8 mouse cellular contexts compared by ENCODE assay signal in the genomic region with DNA sequence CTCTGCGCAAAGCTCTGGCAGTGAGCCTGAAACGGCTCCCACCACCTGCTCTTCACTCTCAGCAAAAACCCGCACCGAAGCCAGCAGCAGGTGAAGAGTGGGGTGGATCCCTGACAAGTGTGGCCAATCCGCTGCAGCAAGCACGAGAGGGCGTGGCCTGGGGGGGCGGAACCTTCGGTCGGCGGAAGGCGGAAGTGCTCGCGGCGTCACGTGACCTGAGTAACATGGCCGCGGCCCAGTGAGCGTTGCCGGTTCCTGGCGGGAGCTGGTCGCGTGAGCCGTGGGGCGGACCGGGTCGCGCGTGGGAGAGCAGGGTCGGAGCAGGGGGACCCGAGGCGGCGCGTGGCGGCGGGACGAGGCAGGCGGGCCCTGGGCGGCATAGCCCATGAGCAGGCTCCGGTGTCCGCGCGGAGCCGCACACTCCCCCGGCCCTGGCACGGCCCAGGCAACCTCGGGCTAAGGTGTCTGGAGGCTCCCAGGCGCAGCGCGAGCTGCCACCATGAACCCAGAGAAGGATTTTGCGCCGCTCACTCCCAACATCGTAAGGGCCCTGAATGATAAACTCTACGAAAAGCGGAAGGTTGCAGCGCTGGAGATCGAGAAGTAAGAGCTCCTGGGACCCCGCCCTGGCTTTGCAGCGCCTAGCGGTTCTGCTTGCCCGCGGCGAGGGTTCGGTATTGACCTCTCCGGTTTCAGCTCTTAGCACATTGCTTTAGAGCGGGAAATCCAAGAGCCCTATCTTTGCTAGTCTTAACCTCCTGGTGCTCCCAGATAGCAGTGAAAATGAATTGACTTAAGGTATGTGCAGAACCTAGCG. TPM values are rescaled to one million over a fixed set of nuclear protein-coding genes. Genes with fewer than 3 reads are reported as not detected.
DNase-seq lines count a peak whose midpoint lies in the region; ATAC-seq and TF ChIP-seq lines count a peak whose summit lies in the region.

A gene (plus strand): TSS at position 195 of the 817 bp plus-strand sequence.

- no peak for TF ChIP-seq CTCF in kidney, adult 2 months (conservative IDR thresholded peaks at IDR 0.05; ENCODE audit: insufficient read depth, insufficient read length, low read depth, low read length)
- no peak for TF ChIP-seq CTCF in spleen, adult 2 months (IDR thresholded peaks at IDR 0.05; ENCODE audit: extremely low read depth, insufficient read depth, insufficient read length, insufficient replicate concordance)

- peaks cover 21% of the 10 kb centered on the region for H3K4me1 ChIP-seq in embryonic facial prominence, embryonic 13.5 days
- peaks cover 4% of the 10 kb centered on the region; the same call in 1 of the 2 replicates for H3K4me1 ChIP-seq in kidney, adult 2 months (ENCODE audit: control insufficient read depth, insufficient read depth, low read length)
- H3K4me1 ChIP-seq in limb, embryonic 12.5 days (replicated peaks) = peaks cover 17% of the 10 kb centered on the region
- H3K4me1 ChIP-seq in midbrain, embryonic 15.5 days = peaks cover 23% of the 10 kb centered on the region
- peaks cover 3% of the 10 kb centered on the region; the same call in 1 of the 2 replicates for H3K4me1 ChIP-seq in spleen, adult 2 months (ENCODE audit: control insufficient read depth, insufficient read depth, insufficient read length)

- H3K4me3 ChIP-seq in embryonic facial prominence, embryonic 13.5 days = peak within 1 kb of the TSS; percentile 94
- H3K4me3 ChIP-seq in kidney, adult 2 months (ENCODE audit: insufficient read depth, low read depth, low read length) = peak within 1 kb of the TSS; percentile 92
- peak within 1 kb of the TSS; percentile 96 for H3K4me3 ChIP-seq in limb, embryonic 12.5 days (replicated peaks)
- peak within 1 kb of the TSS; percentile 68 for H3K4me3 ChIP-seq in midbrain, embryonic 15.5 days
- H3K4me3 ChIP-seq in spleen, adult 2 months (ENCODE audit: extremely low read depth, insufficient read depth, insufficient read length) = peak within 1 kb of the TSS; percentile 84

- no peak within 1 kb of the TSS for H3K27ac ChIP-seq in embryonic facial prominence, embryonic 13.5 days
- no peak within 1 kb of the TSS for H3K27ac ChIP-seq in kidney, adult 2 months (ENCODE audit: insufficient read depth, low read depth, low read length)
- no peak within 1 kb of the TSS for H3K27ac ChIP-seq in limb, embryonic 12.5 days
- peak within 1 kb of the TSS; percentile 79 for H3K27ac ChIP-seq in midbrain, embryonic 15.5 days
- peak within 1 kb of the TSS; percentile 57 for H3K27ac ChIP-seq in spleen, adult 2 months (ENCODE audit: insufficient read depth, low read length)

- WGBS in embryonic facial prominence, embryonic 13.5 days = under 1% methylated on average over 67 of the region's 67 CpGs
- whole genome bisulfite sequencing in kidney, adult 2 months = under 1% methylated on average over 67 of the region's 67 CpGs
- WGBS in limb, embryonic 12.5 days = under 1% methylated on average over 66 of the region's 67 CpGs
- under 1% methylated on average over 66 of the region's 67 CpGs for WGBS in midbrain, embryonic 15.5 days
- WGBS in spleen, adult 2 months = under 1% methylated on average over 66 of the region's 67 CpGs

- ATAC-seq in embryonic facial prominence, embryonic 13.5 days (ENCODE audit: insufficient number of reproducible peaks, insufficient read depth, low FRiP score, low TSS enrichment, low read depth) = peak; percentile 92
- peak; percentile 93 for ATAC-seq in limb, embryonic 12.5 days (ENCODE audit: insufficient number of reproducible peaks, insufficient read depth, low FRiP score, low TSS enrichment, low read depth)
- ATAC-seq in midbrain, embryonic 15.5 days (replicated peaks) = peak; percentile 98

- no peaks in the 10 kb centered on the region for H3K36me3 ChIP-seq in embryonic facial prominence, embryonic 13.5 days
- no peaks in the 10 kb centered on the region for H3K36me3 ChIP-seq in kidney, adult 2 months (ENCODE audit: control insufficient read depth, insufficient read depth, low read length)
- no peaks in the 10 kb centered on the region for H3K36me3 ChIP-seq in limb, embryonic 12.5 days
- H3K36me3 ChIP-seq in midbrain, embryonic 15.5 days (replicated peaks) = no peaks in the 10 kb centered on the region
- H3K36me3 ChIP-seq in spleen, adult 2 months (ENCODE audit: control insufficient read depth, insufficient read depth, low read length) = no peaks in the 10 kb centered on the region

- H3K4me2 ChIP-seq in embryonic facial prominence, embryonic 13.5 days = peak within 1 kb of the TSS; percentile 83
- H3K4me2 ChIP-seq in limb, embryonic 12.5 days = peak within 1 kb of the TSS; percentile 90
- peak within 1 kb of the TSS; percentile 87 for H3K4me2 ChIP-seq in midbrain, embryonic 15.5 days

- H3K9me3 ChIP-seq in embryonic facial prominence, embryonic 13.5 days = no peaks in the 10 kb centered on the region
- H3K9me3 ChIP-seq in limb, embryonic 12.5 days = no peaks in the 10 kb centered on the region
- H3K9me3 ChIP-seq in midbrain, embryonic 15.5 days = no peaks in the 10 kb centered on the region

- H3K27me3 ChIP-seq in embryonic facial prominence, embryonic 13.5 days = no peaks in the 10 kb centered on the region
- no peaks in the 10 kb centered on the region for H3K27me3 ChIP-seq in kidney, adult 2 months (replicated peaks; ENCODE audit: control insufficient read depth, insufficient read depth, low read length)
- H3K27me3 ChIP-seq in limb, embryonic 12.5 days = peaks cover 11% of the 10 kb centered on the region
- no peaks in the 10 kb centered on the region for H3K27me3 ChIP-seq in midbrain, embryonic 15.5 days (replicated peaks)
- no peaks in the 10 kb centered on the region for H3K27me3 ChIP-seq in spleen, adult 2 months (ENCODE audit: control insufficient read depth, insufficient read depth, low read length)

- TF ChIP-seq POLR2A in kidney, adult 2 months (IDR thresholded peaks at IDR 0.05; ENCODE audit: low read depth, low read length) = peak; percentile 37
- TF ChIP-seq POLR2A in spleen, adult 2 months (IDR thresholded peaks at IDR 0.05; ENCODE audit: low read depth, low read length) = peak; percentile 52

- DNase-seq in 3134 (ENCODE audit: extremely low read depth, insufficient read length, low spot score) = peak; percentile 89
- peak; percentile 98 to 100 for DNase-seq in adrenal gland, postnatal 36 days
- DNase-seq in heart, adult 18-20 months = peak; percentile 98 to 99
- DNase-seq in kidney, adult 2 months = peak; percentile 99
- peak; percentile 90 to 98 for DNase-seq in spleen, adult 2 months (ENCODE audit: low read depth in 1 of 2, low spot score in 2 of 2)

- peak within 1 kb of the TSS; percentile 84 for H3K9ac ChIP-seq in embryonic facial prominence, embryonic 13.5 days
- H3K9ac ChIP-seq in limb, embryonic 12.5 days (replicated peaks) = peak within 1 kb of the TSS; percentile 70
- peak within 1 kb of the TSS; percentile 62 for H3K9ac ChIP-seq in midbrain, embryonic 15.5 days

RNA-seq across cellular contexts. Expression of the gene that starts here (rescaled TPM):
- total RNA-seq in adrenal gland, postnatal 36 days (2021) = 10 to 100 TPM; 27.3 to 30.3 TPM
- polyA plus RNA-seq in embryonic facial prominence, embryonic 13.5 days (2015; fragmentation: Nextera tagmentation; extraction: Ambion mirVana) = 15.1 and 19.8 TPM in 2 replicates
- 10 to 100 TPM; 15.8 to 16.1 TPM for total RNA-seq in heart, adult 18-20 months (2021)
- polyA plus RNA-seq in kidney, adult 2 months (2012; rRNA removed) = 36.8 and 39.1 TPM in 2 replicates
- polyA plus RNA-seq in limb, embryonic 12.5 days (2016; fragmentation: Nextera tagmentation; extraction: Ambion mirVana) = 23.3 and 23.5 TPM in 2 replicates
- polyA plus RNA-seq in midbrain, embryonic 15.5 days (2015; fragmentation: Nextera tagmentation; extraction: Ambion mirVana) = 32.0 and 32.7 TPM in 2 replicates
- 34.3 and 42.6 TPM in 2 replicates for polyA plus RNA-seq in spleen, adult 2 months (2012; rRNA removed)

Comparison
In these comparisons a context has a peak if more than half of its experiments do, and no peak if none do; other contexts are left out.
1. H3K27ac ChIP-seq: peak in midbrain, embryonic 15.5 days (single experiment) and spleen, adult 2 months (single experiment); none in embryonic facial prominence, embryonic 13.5 days (single experiment), kidney, adult 2 months (single experiment) and limb, embryonic 12.5 days (single experiment).
2. Peak in every context shown above with its lines, with median percentiles within 50 percentile points of each other: DNase-seq, ATAC-seq, H3K4me2 ChIP-seq, H3K4me3 ChIP-seq and H3K9ac ChIP-seq.